Mouse (Mus musculus) embryo, embryonic 10 days (tissue): ENCODE measurements around the gene Slc35d1.
"Not testable (repeated sequence)": the region's sequence is repeated elsewhere in the genome, so short reads cannot be mapped to it uniquely, and the experiment has no call there.

Source experiments
- DNase-seq: peaks from one replicate; pipeline ENCODE4 v3.0.0-alpha.2; 2015; ENCODE audit warnings: low spot score

Gene Slc35d1

DNA sequence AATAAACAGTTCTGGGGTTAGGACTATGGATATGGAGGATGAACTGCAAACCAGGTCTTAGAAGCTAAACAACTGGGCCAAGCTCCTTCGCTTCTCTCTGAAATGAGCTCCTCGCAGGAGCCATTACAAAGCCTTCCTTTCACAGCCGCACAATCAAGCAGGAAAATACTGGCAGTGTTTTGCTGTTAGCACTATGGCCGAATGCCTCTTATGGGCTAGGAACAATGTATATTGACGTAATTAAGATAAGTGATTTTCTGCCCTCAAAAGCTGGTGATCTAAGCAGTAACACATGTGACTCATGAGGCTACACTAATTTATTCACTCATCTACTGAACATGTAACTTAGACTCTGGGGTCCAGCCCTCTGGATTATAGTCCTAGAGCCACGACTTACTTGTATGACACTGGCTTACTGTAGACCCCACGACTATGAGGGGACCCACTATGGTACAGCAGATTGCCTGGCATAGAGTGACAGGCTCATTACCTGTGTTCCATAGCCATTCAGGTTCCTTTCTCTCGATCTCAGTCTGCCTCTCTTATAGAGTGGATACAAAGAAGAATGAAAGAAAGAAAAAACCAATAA lies 34.6 kb downstream of the Slc35d1 start:
- no peak for DNase-seq

DNA sequence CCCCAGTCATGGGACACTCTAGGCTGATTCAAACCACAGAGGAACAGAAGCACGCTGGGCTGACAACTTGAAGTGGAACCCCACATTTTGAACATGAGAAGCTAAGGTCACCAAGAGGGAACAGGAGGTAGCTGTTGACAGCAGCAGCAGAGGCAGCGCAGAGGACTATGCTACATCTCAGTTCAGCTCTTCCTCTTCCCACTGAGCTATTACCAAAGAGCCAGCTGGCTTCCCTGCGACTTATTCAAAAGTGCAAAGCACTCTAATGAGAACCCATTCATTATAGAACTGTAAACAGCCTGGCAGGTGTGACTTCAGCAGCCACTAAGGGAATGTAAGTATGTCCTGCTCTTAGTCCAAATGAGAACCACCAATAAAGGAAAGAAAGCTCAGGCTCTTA lies 35.4 kb downstream of the Slc35d1 start:
- no peak for DNase-seq

DNA sequence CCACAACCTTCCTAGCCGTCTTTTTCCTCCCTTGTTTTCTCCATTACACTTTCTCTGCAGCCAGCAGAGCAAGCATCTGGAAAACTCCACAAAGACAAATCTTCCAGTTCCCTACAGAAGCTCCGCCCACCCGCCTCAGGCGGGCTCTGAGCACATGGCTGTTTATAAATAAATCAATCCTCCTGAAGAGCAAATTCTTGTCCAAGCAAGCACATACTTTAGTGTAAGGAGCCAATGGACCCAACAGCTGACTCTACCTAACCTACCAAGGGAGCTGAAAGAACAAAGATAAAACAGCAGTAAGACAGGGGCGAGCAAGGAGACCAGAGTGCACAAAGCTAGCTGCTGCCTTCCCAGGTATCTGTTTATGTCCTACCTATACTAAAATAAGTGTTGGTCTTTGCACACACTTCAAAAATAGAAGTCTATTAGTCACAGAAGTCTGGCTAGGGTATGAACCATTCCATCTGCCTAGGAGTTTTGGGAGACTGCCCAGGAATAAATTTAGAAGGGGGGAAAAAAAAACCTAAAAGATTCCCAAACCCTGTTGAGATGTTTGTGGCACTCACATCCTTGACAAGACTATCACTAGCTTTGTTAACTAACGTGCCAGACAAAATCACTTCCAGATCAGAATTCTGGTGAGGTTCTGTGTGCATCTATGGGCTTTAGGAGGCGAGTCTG lies 36.2 kb downstream of the Slc35d1 start:
- no peak for DNase-seq

DNA sequence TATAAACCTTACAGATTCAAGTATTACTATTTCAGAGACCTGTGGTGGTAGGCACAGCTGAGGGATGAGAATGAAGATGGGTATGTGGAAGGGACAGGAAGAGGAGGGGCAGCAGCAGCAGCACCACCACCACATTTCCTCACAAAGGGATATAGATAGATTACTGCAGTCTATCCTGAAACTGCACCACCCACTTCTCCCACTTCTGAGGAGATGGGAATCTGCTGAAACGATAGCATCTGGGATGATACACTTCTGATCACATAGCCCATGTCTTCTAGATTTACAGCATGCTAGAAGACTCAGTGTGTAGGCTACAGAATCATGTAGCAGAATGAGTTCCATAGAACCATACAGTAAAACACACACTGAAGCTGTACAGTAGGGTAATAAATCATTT lies 37.3 kb downstream of the Slc35d1 start:
- no peak for DNase-seq

DNA sequence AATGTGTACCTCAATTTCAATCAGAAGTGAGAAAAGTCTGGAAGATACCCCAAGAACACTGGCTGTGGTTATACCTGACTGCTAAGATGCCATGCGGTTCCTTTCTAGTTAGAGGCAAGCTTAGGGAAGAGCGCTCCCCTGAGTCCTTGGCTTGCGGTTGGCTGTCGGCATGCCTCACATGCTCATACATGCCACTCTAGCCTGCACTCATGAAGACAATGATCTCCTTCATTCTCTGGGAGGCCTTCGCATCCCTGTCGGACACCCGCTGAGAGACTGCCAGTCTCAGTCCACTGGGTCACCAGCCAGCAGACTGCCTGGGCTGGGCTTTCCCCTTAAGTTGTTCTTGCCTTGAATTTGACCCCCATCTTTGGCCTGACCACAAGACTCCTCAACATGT lies 41.0 kb downstream of the Slc35d1 start:
- DNase-seq = no peak

DNA sequence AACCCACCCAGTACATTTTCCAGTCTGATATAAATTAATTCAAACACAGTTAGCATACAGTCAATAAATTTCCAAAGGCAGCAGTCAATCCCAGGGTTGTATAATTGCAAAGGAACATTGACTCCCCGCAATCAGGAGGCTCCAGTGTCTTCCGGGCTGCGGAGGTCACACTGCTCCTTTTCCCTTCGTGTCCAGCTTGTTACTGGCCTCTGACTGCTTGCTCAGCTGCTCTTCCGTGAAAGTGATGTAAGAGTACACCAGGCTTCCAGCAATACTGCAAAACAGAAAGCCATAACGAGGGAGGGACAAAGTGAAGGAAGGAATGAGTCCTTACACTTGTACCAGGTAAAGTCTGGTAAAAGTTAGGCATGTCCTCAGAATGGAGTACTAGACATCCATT lies 41.5 kb downstream of the Slc35d1 start:
- DNase-seq = no peak

DNA sequence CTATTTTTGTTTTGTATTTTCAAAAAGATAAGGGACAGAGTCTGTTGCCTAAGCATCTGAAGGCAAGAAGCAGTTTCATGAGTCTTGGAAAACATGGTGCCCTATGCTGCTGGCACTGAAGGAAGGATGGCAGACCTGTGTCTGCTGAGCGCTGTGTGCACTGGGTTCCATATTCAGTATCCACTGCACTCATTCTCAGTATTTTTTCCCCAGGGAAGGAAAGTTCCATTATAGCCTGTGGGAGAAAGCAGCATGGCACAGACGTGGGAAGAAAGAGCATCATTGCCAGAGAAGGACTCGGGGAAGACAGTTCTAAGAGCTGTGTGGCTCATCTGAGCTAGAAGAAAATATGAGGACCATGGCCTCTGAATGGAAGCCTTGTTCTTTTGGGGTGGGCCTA lies 43.7 kb downstream of the Slc35d1 start:
- no peak for DNase-seq

DNA sequence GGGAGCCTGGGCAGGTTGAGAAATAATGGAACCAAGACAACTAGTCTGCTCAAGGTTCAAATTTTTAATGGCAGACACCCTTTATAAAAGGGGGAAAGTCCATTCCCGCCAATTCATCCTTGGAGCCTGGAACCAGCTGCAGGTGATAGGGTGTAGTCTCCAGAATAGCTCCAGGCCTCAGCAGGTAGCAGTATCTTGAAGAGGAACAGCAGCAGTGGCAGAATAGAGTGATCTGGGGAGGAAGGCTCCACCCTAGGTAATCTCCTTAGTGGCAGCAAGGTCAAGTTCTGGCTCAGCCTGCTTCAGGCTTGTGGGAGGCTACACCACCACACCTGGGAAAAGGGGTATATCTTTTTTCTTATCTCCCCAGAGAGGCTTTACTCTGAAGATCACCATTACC lies 48.8 kb downstream of the Slc35d1 start:
- DNase-seq = not testable (repeated sequence)

DNA sequence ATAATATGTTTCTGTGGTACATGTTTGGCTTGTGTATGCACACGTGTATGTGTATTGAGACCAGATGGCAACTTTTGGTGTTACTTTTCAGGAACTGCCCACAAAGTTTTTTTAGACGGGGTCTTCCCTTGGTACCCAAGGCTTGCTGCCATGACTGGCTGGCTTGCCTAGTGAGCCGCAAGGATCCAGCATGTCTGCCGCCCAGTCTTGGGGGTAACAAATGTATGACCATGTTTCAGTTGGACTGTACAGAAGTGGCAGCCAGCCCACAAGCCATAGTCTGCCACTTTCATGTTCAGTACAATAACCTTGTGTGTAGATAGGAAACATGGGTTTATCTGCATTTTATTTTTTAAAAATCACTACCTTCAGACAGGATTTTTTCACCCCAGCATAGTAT lies 56.2 kb downstream of the Slc35d1 start:
- DNase-seq = no peak

DNA sequence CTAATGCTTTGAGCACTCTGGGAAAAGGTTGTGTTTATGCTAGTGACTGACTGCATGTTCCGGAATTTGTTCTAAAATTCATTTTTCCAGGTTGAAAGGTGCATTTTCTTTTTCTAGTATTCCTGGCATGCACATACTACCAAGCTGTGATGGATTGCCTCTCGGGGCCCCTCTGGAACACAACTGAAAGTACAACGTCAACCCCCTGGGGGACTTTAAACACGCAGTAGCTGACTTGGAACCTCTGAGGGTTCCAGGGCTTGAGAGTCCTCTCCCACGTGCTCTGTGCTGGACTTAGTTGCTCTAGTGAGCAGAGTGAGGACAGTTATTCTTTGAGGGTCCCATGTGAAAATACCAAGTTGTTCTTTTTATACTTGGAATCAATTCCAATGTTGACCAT lies 63.0 kb downstream of the Slc35d1 start:
- no peak for DNase-seq

DNA sequence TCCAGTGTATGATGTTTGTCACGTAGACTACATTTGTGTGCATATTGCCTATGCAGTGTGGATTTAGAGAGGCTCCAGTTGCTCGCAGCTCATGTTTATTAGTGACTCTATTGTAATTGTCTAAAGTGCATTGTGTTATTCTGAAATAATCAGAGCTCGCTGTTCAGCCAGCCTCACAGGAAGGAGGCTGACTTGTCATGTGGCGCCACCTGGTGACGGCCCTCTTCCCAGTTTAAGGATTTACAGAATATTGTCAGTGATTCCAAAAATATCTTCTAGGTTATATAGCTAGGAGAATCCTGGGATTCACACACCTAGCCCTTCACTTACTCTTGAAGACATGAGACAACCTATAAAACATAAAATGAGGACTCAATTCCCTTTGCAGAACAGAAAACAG lies 68.6 kb downstream of the Slc35d1 start:
- peak; percentile 85 for DNase-seq

DNA sequence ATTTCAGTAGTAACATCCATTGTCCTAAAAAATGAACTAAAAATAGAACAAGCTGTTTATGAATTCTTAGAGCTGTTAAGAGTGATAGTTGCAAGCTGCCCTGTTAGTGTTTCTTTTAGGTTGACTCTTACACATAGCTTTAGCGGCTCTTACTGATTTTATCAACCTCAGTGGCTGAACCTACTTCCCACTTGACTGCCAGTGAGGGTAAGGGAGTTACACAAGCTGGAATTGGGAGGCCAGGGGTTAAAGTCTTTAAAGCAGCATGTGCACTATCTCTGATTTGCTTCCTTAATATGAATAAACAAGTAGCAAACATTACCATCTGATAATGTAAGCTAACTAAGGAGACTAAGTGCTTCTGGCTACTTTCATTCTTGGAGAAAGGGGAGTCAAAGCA lies 78.0 kb downstream of the Slc35d1 start:
- no peak for DNase-seq

DNA sequence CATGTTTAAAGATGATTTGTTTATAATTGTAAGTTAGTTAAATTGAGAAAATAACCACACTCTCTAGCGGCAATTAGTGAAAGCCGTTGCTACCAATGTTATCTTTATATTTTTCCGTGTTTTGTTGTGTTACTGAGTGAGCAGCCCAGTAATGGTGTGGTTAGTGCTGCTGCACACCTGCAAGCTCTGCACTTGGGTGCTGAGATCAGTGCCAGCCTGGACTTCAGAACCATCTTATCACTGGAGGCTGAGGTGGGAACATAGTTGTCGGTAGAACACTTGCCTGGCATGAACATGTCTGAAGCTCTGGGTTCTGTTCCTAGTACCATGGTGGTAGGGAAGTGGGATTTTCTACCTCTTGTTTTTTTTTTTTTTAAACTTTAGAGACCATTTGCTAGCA lies 88.4 kb downstream of the Slc35d1 start:
- no peak for DNase-seq

DNA sequence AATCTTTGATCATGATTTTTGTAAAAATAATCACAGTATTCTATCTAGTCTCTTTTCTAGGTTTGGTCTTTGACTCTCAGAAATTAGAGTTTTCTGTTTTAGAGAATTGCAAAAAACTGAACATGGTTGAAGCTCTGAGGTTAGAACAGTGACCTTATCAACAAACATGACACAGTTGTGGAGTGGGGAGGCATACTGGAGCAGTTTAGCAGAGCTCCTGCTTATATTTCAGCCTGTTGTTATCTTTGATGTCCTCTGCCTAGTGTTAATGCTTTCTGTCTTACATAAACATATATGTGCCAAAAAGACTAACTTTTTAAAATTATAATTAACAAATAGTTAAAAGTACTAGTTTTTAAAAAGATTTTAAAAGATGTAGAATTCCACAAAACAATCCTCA lies 91.4 kb downstream of the Slc35d1 start:
- no peak for DNase-seq

DNA sequence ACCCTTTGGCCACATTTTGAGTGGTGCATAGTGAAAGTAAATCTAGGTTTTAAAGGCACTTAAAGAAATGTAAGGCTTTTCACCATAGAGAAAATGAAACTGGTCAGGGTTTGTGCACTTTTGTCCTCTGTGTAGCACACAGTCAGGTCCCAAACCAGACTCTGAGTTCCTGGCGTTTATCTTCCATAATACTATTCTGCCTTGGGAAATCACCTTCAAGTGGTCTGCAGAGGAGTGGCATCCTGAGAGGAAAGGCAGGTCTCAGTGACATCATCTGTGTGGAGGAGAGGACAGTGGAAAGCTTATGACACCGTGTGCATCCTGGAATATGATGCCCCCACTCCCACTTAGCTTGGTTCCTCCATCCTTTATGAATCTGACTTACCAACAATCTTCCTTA lies 91.9 kb downstream of the Slc35d1 start:
- DNase-seq = no peak

DNA sequence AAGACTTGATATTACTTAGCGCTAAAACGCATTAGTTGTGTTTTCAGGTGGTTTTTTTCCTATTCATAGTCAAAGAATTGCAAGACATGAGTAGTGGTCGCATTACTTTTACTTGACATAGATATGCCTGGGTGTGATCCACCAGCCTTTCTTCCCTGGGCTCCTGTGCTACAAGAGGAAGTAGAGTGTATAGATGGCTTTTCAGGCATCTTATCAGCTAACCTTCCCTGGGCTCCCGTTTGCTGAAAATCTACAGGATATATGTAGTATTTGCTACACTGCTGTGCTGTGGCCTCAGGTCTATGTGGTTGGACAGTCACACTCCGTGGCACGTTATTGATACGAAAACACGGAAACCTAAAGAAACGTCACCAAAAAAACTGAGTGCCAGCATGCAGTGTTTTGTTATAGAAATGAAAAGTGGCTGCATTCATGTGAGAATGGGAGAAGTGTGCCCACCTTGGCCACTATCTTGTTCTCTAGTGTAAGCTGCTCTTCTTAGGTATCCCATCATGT lies 94.0 kb downstream of the Slc35d1 start:
- DNase-seq = no peak
